Mouse (Mus musculus) retina, adult 2 months (tissue): ENCODE results near the gene Neu2.

Experiments used
- DNase-seq: peaks from one replicate; pipeline ENCODE4 v3.0.0-alpha.2; 2012; ENCODE audit warnings: low read depth, low spot score

Gene Neu2

DNA sequence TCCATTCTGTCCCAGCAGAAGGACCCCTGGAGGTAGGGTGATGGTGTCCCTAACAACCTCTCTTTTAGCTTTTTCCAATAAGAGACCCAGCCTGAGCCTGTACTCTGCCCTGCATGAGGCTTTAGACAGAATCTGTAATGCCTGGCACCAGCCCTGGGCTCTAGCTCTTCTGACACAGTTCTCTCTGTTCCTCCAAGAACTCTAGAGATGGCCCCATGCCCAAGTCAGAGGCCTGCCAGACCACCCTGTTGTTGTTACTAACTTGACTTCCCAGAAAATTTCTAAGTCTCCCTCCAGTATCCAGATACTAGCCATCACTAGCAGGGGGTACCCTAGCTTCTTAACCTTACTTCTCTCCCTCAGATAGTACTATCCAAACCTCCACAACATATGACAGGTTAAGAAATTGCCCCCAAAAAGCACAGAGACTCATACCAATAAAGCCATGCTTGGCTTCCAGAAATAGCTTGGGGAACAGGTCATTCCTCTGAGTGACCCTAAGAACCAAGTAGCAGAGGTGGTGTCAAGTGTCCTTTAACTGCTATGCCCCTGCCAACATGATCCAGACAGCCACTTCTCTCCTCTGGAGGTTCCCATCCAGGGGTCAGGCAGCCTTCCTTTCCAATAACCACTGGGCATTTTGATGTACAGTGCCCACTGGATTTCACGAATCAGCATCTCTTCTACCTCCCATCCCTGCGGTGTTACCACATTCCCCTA, 105.0 kb downstream of the Neu2 start:
- no peak for DNase-seq

GRCm38 (mm10) chr1:87620211-87620668, 110.6 kb downstream of the Neu2 start, which contains the start of gene Inpp5d:
Inpp5d (plus strand) TSS chr1:87620312.
- no peak for DNase-seq

DNA sequence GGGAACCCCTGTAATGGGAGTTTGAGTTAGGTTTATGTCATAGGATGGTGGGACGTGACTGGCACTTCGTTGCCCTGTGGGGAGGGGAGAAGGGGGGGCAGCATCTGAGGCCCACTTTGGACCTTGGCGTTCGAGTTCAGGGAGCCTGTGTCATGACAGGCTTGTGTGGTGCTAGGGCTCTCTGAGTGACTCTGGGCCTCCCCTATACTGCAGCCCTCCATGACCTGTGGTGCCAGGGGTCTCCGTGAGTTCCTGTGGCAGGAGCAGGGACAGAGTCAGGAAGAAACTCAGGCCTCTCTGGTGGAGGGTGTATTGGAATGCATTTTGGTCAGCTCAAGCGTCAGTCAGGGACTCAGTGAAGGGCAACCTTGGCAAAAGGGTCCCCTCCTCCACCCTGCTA, 111.0 kb downstream of the Neu2 start:
- no peak for DNase-seq

DNA sequence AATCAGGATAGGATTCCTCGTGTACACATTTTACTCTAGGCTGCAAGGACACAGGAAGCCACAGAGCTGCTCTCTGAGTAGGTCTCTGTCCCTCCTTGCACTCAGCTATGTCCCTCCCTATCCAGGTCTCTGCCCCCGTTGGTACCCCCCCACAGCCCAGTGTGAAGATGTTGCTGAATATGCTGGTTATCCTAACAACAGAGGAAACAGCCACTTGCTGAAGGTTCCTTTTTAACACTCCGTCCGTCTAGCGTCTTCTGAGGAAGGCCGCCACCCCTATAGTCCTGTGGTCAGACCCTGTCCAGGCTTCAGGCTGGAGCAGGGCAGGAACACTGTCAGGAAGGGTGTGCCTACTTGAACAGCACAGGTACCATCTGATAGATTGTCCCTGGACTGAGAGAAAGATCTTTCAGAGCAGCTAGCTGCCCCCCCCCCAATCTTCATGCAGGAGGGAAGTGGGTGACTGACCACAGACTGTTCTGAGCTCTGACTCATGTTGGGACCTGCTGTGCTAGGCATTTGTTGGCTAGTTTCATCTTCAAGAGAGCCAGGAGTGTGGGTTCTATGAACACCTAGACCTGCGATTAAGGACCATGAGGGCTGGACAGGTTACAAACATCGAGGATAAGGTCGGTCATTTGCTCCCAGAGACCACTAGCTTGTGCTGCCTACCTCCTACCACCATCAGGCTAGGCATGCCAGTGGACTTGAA, 111.6 kb downstream of the Neu2 start:
- no peak for DNase-seq

DNA sequence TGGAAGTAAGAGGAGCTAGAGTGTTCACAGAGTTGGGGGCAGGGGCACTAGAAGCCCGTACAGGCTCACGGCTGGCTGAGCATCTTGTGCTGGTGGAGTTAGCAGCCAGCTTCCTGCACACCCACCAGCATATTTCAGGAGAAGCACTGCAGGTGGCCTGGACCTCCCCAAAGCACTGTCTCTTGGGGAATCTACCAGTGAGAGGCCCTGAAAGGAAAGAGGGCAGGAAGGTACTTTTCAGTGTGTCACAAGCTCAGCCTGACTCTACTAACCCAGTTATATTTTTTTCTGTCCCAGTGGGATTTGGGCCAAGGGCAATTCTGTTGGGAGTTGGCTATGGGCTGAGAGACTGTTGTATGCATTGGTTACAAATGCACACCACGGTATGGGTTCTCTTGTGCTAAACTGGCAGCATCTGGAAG, 112.2 kb downstream of the Neu2 start:
- no peak for DNase-seq

- DNase-seq: no peak
These were observed 114.4 kb downstream of the Neu2 start for GRCm38 (mm10) chr1:87623977-87624666.

- DNase-seq: no peak
These were observed 115.1 kb downstream of the Neu2 start for GRCm38 (mm10) chr1:87624826-87625225.

GRCm38 (mm10) chr1:87625254-87626025, 115.8 kb downstream of the Neu2 start:
- DNase-seq: no peak

- no peak for DNase-seq
These were observed 116.7 kb downstream of the Neu2 start for GRCm38 (mm10) chr1:87626344-87626743.

GRCm38 (mm10) chr1:87628085-87628484, 118.4 kb downstream of the Neu2 start:
- no peak for DNase-seq

DNA sequence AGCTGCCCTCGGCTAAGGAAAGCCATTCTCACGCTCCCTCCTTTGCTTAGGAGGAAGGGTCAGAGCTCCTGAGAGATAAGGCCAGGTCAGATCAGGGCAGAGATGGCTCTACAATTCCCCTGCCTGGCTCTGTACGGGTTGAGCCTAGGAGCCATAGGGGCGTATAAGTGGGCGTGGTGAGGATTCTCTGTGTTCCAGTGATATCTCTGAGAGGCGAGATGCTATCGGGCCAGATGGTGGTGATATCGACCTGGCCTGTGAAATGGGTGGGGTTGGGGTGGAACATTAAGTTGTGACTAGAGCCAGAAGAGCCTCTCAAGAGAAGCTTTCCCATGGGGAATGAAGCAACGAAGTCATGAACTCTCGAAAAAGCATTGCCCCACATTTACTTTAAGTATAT, 121.9 kb downstream of the Neu2 start:
- no peak for DNase-seq

DNA sequence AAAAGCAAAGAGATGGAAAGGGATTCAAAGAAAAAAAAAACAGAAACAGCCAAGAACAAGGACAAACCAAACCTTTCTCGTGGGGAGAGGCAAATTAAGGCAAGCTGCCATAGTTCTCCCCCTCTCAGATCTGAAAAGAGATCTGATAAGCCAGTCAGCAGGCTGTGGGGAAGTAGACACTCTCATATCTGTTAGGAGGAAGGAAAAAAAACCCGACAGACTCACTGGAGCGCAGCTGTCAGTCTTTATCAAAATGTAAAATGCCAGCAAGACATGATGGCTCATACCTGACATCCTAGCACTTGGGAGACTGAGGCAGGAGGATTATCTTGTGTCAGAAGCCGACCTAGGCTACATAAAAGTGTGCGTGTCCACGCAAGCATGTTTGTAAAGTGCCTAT, 122.5 kb downstream of the Neu2 start:
- no peak for DNase-seq

- DNase-seq: no peak
These were observed 127.0 kb downstream of the Neu2 start for GRCm38 (mm10) chr1:87636716-87637117.

DNA sequence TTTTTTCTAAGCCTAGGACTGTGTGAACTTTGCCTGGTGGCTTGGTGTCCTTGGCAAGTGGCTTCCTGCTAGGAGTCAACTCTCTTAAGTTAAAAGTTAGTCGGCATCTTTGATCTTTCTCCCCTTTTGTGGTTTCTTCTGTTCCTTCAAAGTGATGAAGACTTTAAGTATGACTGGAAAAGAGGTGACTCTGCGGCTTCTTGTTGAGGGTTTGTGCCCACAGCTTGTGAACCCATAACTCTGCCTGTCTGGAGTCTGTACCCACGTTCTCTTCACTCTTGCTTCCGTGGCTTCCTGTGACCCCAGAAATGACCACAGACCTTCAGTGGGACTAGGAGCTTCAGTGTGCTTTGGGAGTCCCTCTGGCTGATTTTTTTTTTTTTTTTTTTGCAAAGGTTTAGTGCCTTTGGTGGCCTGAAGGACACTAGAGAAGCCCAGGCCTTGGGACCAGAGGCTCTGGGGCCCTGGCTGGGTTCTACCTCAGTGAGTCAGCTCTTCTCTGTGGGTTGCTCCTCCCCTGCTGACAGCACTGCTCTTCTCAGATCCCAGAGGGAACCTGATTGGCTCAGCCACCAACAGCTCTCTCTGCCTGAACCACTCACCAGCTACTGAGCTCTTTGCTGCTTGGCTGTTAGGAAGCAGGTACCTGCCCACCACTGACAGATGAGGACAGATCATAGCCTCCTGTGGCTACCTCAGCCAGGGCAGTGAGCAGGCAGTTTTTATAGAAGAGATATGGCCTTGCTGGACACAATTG, 127.6 kb downstream of the Neu2 start:
- no peak for DNase-seq

GRCm38 (mm10) chr1:87637878-87638600, 128.3 kb downstream of the Neu2 start:
- no peak for DNase-seq

GRCm38 (mm10) chr1:87639724-87640123, 130.0 kb downstream of the Neu2 start:
- DNase-seq: no peak

GRCm38 (mm10) chr1:87640165-87640661, 130.5 kb downstream of the Neu2 start:
- DNase-seq: no peak

GRCm38 (mm10) chr1:87643016-87643415, 133.3 kb downstream of the Neu2 start:
- DNase-seq: no peak

DNA sequence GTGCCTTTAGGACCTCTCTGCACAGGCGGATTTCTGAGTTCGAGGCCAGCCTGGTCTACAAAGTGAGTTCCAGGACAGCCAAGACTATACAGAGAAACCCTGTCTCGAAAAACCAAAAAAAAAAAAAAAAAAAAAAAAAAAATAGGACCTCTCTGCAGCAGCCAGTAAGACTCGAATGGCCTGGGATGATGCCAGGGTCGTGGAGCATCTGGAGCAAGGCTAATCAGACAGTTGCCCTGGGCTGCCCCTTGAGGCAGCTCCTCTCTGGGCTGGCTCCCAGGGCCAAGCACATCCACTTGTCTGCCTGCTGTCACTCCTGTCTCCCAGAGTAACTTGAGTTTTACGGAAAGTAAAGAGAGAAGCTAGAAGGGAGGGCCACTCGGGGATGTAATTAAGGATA, 135.4 kb downstream of the Neu2 start:
- no peak for DNase-seq

DNA sequence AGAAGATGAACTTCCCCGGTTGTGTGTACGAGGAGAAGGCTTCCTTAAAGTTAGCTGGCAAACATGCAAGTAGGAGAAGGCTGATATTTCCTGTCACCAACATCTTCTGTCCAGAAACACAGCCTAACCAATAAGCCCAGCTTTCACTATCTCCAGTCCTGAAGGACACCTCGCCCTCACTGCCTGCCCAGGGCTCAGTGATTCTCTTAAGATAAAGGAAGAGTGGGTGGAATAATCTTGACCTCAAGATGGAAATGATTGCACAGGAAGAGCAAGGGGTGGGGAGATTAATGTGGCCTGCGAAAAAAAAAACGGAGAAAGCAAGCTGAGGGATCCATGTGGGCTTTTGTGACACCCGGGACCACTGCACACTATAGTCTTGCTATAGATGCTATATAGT, 136.1 kb downstream of the Neu2 start:
- no peak for DNase-seq
